Mouse (Mus musculus) midbrain, embryonic 13.5 days (tissue): ENCODE measurements at regions not wholly inside any gene's neighbourhood (a gene's known extent, or its start where the extent isn't known, plus 50 kb on each side); places are given as distances from the start of the nearest gene placed in this dataset.
A peak's percentile ranks its signal among the peaks of the same experiment; 100 is the strongest.

ENCODE experiments used
- ATAC-seq: fragments of 200-750 bp; cut with Nextera tagmentation; 2 replicates; pipeline ENCODE4 v1.8.0; 2017; ENCODE audit warnings: mild to moderate bottlenecking, moderate TSS enrichment, moderate library complexity
- H3K27ac ChIP-seq: fragments of 300-500 bp; sonication (generic); 2 replicates; pipeline ENCODE4 v1.5.1; 2015; ENCODE audit warnings: inconsistent platforms, mild to moderate bottlenecking, moderate library complexity
- H3K27me3 ChIP-seq: fragments of 300-500 bp; sonication (generic); 2 replicates; pipeline ENCODE4 v1.6.1; 2015; ENCODE audit warnings: mild to moderate bottlenecking, inconsistent platforms
- H3K36me3 ChIP-seq: fragments of 300-500 bp; sonication (generic); 2 replicates; pipeline ENCODE4 v1.6.1; 2015; ENCODE audit warnings: mild to moderate bottlenecking, inconsistent platforms
- H3K4me1 ChIP-seq: fragments of 300-500 bp; sonication (generic); replicated peaks from 2 replicates; pipeline ENCODE4 v1.6.1; 2015; ENCODE audit warnings: inconsistent platforms
- H3K4me2 ChIP-seq: fragments of 300-500 bp; sonication (generic); replicated peaks from 2 replicates; pipeline ENCODE4 v1.6.1; 2015; ENCODE audit warnings: moderate library complexity, mild to moderate bottlenecking, inconsistent platforms
- H3K4me3 ChIP-seq: fragments of 300-500 bp; sonication (generic); replicated peaks from 2 replicates; pipeline ENCODE4 v1.5.1; 2015; ENCODE audit warnings: mild to moderate bottlenecking, inconsistent platforms
- H3K9ac ChIP-seq: fragments of 300-500 bp; sonication (generic); replicated peaks from 2 replicates; pipeline ENCODE4 v1.6.1; 2015; ENCODE audit warnings: mild to moderate bottlenecking, inconsistent platforms
- H3K9me3 ChIP-seq: fragments of 300-500 bp; sonication (generic); 2 replicates; pipeline ENCODE4 v1.6.1; 2016; ENCODE audit warnings: mild to moderate bottlenecking, inconsistent platforms
- WGBS: fragments of 180-500 bp; shearing (Covaris S2); methylation state at CpG from one replicate; pipeline ENCODE4 v1.1.7; 2015; 5-methylcytosine and 5-hydroxymethylcytosine counted together

GRCm38 (mm10) chr17:59359503-59359902, 346.3 kb upstream of the Nudt12 start:
- H3K4me2 ChIP-seq: no peak overlapping the region
- no peak overlapping the region for H3K4me3 ChIP-seq
- H3K9ac ChIP-seq: no peak overlapping the region
- no peak for ATAC-seq
- H3K9me3 ChIP-seq: no peaks in the 10 kb centered on the region
- 82% methylated on average over 5 of the region's 5 CpGs for WGBS
- no peaks in the 10 kb centered on the region for H3K27me3 ChIP-seq
- H3K27ac ChIP-seq: no peak overlapping the region
- no peaks in the 10 kb centered on the region for H3K36me3 ChIP-seq
- 0 out of 2 replicates have a peak, but pooled peaks cover 4% of the 10 kb centered on the region for H3K4me1 ChIP-seq

- H3K36me3 ChIP-seq: no peaks in the 10 kb centered on the region
- H3K9ac ChIP-seq: no peak overlapping the region
- 86% methylated on average over 4 of the region's 4 CpGs for WGBS
- H3K4me1 ChIP-seq: no peaks in the 10 kb centered on the region
- no peak overlapping the region for H3K4me3 ChIP-seq
- H3K27me3 ChIP-seq: no peaks in the 10 kb centered on the region
- no peaks in the 10 kb centered on the region for H3K9me3 ChIP-seq
- no peak for ATAC-seq
- no peak overlapping the region for H3K4me2 ChIP-seq
- H3K27ac ChIP-seq: no peak overlapping the region
Measured at GRCm38 (mm10) chr17:59345526-59345925, 332.4 kb upstream of the Nudt12 start.

GRCm38 (mm10) chr17:59297939-59298338, 284.8 kb upstream of the Nudt12 start:
- 95% methylated on average over 5 of the region's 5 CpGs for WGBS
- no peak overlapping the region for H3K9ac ChIP-seq
- H3K4me2 ChIP-seq: no peak overlapping the region
- no peaks in the 10 kb centered on the region for H3K27me3 ChIP-seq
- no peaks in the 10 kb centered on the region for H3K4me1 ChIP-seq
- ATAC-seq: no peak
- H3K27ac ChIP-seq: no peak overlapping the region
- H3K4me3 ChIP-seq: no peak overlapping the region
- H3K36me3 ChIP-seq: no peaks in the 10 kb centered on the region
- no peaks in the 10 kb centered on the region for H3K9me3 ChIP-seq

- Histone ChIP-seq H3K9ac (no peak overlapping the region), H3K4me1 (no peaks in the 10 kb centered on the region), H3K9me3 (no peaks in the 10 kb centered on the region), H3K4me3 (no peak overlapping the region), H3K4me2 (no peak overlapping the region), H3K27me3 (no peaks in the 10 kb centered on the region), H3K27ac (no peak overlapping the region), H3K36me3 (no peaks in the 10 kb centered on the region)
- 64% methylated on average over 3 of the region's 3 CpGs for WGBS
- peak; percentile 67; the same call in 1 of the 2 replicates for ATAC-seq
Measured at GRCm38 (mm10) chr17:59281364-59281763, 268.2 kb upstream of the Nudt12 start.

- WGBS: 76% methylated on average over 10 of the region's 10 CpGs
- no peaks in the 10 kb centered on the region for H3K4me1 ChIP-seq
- no peak for ATAC-seq
- H3K27me3 ChIP-seq: no peaks in the 10 kb centered on the region
- no peak overlapping the region for H3K4me2 ChIP-seq
- no peak overlapping the region for H3K27ac ChIP-seq
- H3K9ac ChIP-seq: no peak overlapping the region
- H3K36me3 ChIP-seq: no peaks in the 10 kb centered on the region
- no peak overlapping the region for H3K4me3 ChIP-seq
- no peaks in the 10 kb centered on the region for H3K9me3 ChIP-seq
Measured at GRCm38 (mm10) chr17:59279811-59280210, 266.6 kb upstream of the Nudt12 start.

GRCm38 (mm10) chr17:59269613-59270012, 256.4 kb upstream of the Nudt12 start:
- Histone ChIP-seq H3K4me2 (no peak overlapping the region), H3K9me3 (no peaks in the 10 kb centered on the region), H3K36me3 (no peaks in the 10 kb centered on the region), H3K4me3 (no peak overlapping the region), H3K27me3 (no peaks in the 10 kb centered on the region), H3K27ac (no peak overlapping the region), H3K4me1 (no peaks in the 10 kb centered on the region), H3K9ac (no peak overlapping the region)
- ATAC-seq: no peak

GRCm38 (mm10) chr17:59249000-59249399, 235.8 kb upstream of the Nudt12 start:
- Histone ChIP-seq H3K4me3 (no peak overlapping the region), H3K27ac (no peak overlapping the region), H3K4me2 (no peak overlapping the region), H3K4me1 (no peaks in the 10 kb centered on the region), H3K27me3 (no peaks in the 10 kb centered on the region), H3K9me3 (no peaks in the 10 kb centered on the region), H3K36me3 (no peaks in the 10 kb centered on the region), H3K9ac (no peak overlapping the region)
- WGBS: 87% methylated on average over 5 of the region's 5 CpGs
- ATAC-seq: no peak

GRCm38 (mm10) chr17:59232251-59232650, 219.1 kb upstream of the Nudt12 start:
- no peak for ATAC-seq
- H3K9me3 ChIP-seq: no peaks in the 10 kb centered on the region
- no peaks in the 10 kb centered on the region for H3K4me1 ChIP-seq
- 92% methylated on average over 2 of the region's 2 CpGs for WGBS
- H3K4me3 ChIP-seq: no peak overlapping the region
- H3K4me2 ChIP-seq: no peak overlapping the region
- no peaks in the 10 kb centered on the region for H3K27me3 ChIP-seq
- no peaks in the 10 kb centered on the region for H3K36me3 ChIP-seq
- H3K27ac ChIP-seq: no peak overlapping the region
- no peak overlapping the region for H3K9ac ChIP-seq
